Mouse (Mus musculus): Measurements from ENCODE around the gene Psmd12.

GRCm38 (mm10) chr11:107438140-107438539 is 41.1 kb upstream of the Psmd12 start:
- TF ChIP-seq CTCF (conservative IDR thresholded peaks at IDR 0.05; ENCODE audit: low read length) (no peak), NANOG (IDR thresholded peaks at IDR 0.05; ENCODE audit: borderline replicate concordance, low read length) (no peak), POU5F1 (IDR thresholded peaks at IDR 0.05; ENCODE audit: borderline replicate concordance, low read length) (no peak)

Measured in E14TG2a.4 (cell line).